Mouse (Mus musculus) thymus, adult 2 months (tissue): ENCODE results near the gene Nrp2.

Experiments
- CTCF ChIP-seq: fragments of 200-500 bp; IDR thresholded peaks from 2 replicates; pipeline ENCODE4 v1.5.1; 2012; ENCODE audit warnings: mild to moderate bottlenecking, control low read depth, low read length, moderate library complexity, borderline replicate concordance; ENCODE audit not compliant: control insufficient read depth, poor library complexity, insufficient read depth; ENCODE audit errors: extremely low read depth
- POLR2A ChIP-seq: fragments of 200-500 bp; IDR thresholded peaks from 2 replicates; pipeline ENCODE4 v1.6.1; 2012; ENCODE audit warnings: mild to moderate bottlenecking, low read length, control low read depth, moderate library complexity; ENCODE audit not compliant: control insufficient read depth, poor library complexity, insufficient read depth; ENCODE audit errors: extremely low read depth

- TF ChIP-seq POLR2A = no peak
- no peak for TF ChIP-seq CTCF
Observed at GRCm38 (mm10) chr1:62719770-62720169, 16.7 kb downstream of the Nrp2 start.
